Mouse (Mus musculus): ENCODE measurements at regions not wholly inside any gene's neighbourhood (a gene's known extent, or its start where the extent isn't known, plus 50 kb on each side); places are given as distances from the start of the nearest gene placed in this dataset.

GRCm38 (mm10) chr9:49906306-49906705 is 107.6 kb upstream of the Ncam1 start:
- WGBS = 34% methylated on average over 4 of the region's 4 CpGs
- no peak for DNase-seq (ENCODE audit: low read depth, low spot score)

DNA sequence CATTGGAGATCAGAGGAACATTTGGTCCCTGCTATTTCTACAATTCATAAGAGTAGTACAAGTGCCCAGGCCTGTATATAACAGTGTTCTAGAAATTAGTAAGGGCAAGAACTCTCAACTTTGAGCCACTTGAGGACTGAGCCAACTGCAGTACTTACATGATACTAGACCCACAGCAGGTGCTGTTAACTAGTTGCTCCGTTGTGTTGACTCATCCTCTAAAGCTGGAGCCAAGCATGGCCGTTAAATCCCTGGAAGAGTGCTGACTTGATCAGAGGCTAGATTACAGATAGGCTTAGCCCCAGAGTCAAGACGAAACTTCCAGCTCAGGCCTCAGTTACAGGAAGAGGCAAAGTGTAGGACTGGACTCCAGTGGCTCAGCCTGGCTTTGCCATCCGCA is 107.0 kb upstream of the Ncam1 start:
- DNase-seq (ENCODE audit: low read depth, low spot score) = no peak
- 67% methylated on average over 4 of the region's 4 CpGs for WGBS

DNA sequence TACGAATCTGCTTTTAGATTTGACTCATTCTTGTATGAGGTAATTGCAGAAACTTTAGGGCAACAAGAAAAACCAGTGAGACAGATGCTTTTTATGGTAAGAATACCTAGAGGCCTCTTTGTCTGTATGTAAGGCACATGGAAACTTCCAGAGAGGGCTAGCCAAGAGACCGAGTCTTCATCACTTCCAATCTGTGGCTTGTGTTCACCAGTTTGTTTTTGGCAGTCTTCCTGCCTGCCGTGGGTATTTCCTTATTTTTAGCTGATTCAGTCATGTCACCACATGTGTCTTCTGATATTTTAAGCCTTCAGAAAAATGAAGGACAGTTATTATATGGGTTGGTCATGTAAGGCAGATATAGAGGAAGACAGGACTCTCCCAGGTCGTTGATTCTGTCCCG is 100.2 kb upstream of the Ncam1 start:
- DNase-seq (ENCODE audit: low read depth, low spot score) = no peak
- 70% methylated on average over 5 of the region's 5 CpGs for WGBS

DNA sequence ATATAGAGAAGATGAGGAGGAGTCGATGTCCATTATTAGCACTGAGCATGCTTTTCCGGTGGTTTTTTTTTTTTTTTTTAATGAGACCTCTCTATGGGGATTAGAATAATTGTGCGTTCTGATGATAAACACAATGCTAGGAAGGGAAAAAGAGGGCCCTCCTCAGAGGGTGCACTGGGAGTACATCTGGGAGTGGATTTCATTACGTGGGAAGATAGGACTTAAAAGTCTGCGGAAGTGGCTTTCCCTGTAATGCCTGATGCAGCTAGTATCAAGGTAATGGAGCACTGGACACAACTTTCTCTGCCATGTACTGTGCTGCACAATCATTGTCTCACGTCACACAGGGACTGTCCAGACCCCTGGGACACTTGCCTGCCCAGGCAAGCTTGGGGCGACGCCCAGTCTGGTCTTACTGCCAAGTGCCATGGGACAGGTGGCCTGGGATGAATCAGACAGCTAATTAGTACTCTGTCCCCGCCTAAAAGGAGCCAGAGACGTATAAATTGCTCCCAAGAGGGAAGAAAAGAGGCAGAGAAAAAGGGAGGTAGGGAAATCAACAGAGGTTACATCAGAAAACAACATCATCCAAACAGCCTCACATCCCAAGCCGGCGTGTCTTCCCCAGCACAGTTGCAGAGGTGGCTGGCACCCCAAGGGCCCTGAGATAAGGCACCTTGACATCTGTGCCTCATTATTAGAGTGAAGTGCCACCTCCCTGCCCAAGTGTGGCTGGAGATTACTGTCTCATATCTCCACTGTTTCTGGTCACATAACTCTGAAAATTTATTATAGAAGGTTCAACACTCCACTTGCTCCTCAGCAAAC is 86.0 kb upstream of the Ncam1 start:
- whole genome bisulfite sequencing = 68% methylated on average over 12 of the region's 12 CpGs
- no peak for DNase-seq (ENCODE audit: low read depth, low spot score)

DNA sequence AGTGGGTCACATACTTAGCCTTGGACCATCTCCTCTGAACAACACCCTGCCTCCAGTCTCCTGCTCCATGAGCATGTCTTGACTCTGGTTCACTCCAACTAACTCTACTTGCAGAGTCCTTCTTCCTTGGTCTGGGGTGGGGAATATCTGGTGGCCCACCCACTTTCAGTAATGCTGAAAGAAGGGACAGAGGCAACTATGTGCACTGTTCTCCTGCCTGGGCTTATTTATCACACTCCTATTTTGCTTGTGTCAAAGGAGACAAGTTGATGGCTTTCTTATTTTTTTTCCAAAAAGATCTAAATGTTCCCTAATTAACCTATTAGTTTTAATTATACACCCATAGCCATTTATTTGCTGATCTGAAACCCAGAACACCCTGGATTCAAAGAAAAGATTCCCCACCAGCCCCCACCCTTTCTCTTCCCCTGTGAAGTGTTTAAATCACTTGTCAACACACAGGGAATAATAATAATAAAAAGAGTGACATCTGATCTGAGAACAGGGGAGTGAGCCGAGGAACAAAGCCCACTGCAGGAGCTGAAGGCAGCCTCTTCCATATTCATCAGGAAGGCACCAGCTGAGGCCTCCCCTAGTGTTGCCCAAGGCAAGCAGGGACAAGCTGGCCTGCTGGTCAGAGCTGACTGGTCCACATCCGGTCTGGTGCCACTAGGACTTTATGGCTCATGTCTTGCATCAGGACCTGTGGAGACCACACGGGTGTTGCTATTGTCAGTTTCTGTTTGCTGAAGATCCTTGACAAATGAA is 80.8 kb upstream of the Ncam1 start:
- no peak for DNase-seq (ENCODE audit: low read depth, low spot score)
- 35% methylated on average over 3 of the region's 3 CpGs for WGBS

GRCm38 (mm10) chr9:49874881-49875280 is 76.2 kb upstream of the Ncam1 start:
- DNase-seq (ENCODE audit: low read depth, low spot score) = no peak
- WGBS = 43% methylated on average over 2 of the region's 2 CpGs

DNA sequence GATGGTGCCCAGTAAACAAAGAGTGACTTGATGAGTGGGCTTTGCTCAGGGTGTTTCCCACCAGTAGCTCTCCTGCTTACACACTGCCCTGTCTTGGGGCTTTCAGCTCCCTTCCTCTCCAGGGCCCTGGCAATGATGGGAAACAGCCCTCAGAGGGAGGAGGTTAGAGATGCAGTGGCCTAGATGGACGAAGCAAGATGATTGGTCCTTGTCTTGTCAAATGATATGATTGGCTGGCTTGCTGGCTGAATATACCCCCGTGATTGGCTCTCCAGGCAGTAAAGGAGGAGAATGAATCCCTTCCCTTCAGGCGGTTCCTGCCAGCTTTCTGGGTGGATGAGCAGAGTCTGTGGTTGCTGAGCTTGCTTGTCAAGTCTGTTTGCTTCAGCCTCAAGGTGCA is 74.8 kb upstream of the Ncam1 start:
- 17% methylated on average over 3 of the region's 3 CpGs for WGBS
- no peak for DNase-seq (ENCODE audit: low read depth, low spot score)

DNA sequence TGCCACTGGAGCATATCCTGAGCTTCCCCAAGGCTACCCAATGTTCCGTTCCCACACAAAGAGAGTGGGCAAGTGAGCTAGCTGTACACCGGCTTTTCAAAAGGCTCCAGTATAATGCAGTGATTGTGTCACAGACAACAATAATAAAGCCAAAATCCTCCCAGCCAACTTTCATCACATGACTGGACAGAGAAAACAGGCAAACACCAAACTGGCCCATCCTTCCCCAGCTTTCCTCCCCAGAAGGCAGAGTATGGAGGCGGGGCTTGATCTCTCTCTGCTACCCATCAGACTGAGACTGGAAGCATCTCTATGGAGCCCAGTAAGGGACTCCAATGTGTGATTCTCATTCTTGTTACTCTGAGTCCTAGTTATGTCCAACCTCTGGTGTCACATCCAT is 52.8 kb upstream of the Ncam1 start:
- no peak for DNase-seq (ENCODE audit: low read depth, low spot score)

DNA sequence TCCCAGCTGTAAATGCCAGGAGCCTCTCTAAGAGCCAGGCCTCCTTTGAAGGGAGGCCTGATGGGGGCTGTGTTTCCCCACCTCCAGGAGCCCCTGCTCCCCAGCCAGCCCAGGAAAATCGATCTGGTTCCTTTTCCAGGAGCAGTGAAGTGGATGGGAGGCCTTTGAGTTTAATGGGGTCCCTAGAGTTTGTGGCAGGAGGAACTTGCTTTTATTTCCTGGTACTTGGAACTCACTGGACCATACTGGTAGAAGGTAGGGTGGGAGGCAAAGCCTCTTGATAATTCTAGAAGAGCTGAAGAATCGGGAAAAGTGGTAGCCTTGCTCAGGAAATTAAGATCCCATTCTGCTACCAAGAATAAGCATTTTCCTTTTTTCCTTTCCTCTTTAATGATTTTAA is 50.7 kb upstream of the Ncam1 start:
- 45% methylated on average over 2 of the region's 2 CpGs for WGBS
- no peak for DNase-seq (ENCODE audit: low read depth, low spot score)

More for the DNA sequence above, 52.8 kb upstream of the Ncam1 start:
- 92% methylated on average over 3 of the region's 3 CpGs for WGBS

DNA sequence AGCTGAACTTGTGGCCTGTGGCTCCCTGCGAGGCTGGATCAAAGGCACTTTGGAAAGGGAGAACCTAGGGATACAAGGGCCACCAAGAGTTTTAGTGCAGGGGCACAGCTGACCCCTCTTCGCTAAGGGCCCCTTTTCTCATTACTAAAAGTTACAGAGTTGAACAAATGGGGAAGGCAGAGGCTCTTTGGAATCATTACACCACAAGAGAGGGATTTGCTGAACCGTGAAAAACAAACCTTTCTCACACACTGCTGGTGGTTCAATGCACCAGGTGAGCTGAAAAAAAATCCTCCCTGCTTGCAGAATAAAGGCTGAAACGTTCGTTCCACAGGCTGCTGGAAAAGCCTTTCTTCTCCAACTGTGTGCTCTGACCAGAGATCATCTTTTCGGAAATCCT is 50.2 kb upstream of the Ncam1 start:
- DNase-seq (ENCODE audit: low read depth, low spot score) = no peak

More for the DNA sequence above, 50.2 kb upstream of the Ncam1 start:
- WGBS = 31% methylated on average over 6 of the region's 6 CpGs
